Mouse (Mus musculus): ENCODE measurements around the gene Gm17545.

Gene Gm17545

DNA sequence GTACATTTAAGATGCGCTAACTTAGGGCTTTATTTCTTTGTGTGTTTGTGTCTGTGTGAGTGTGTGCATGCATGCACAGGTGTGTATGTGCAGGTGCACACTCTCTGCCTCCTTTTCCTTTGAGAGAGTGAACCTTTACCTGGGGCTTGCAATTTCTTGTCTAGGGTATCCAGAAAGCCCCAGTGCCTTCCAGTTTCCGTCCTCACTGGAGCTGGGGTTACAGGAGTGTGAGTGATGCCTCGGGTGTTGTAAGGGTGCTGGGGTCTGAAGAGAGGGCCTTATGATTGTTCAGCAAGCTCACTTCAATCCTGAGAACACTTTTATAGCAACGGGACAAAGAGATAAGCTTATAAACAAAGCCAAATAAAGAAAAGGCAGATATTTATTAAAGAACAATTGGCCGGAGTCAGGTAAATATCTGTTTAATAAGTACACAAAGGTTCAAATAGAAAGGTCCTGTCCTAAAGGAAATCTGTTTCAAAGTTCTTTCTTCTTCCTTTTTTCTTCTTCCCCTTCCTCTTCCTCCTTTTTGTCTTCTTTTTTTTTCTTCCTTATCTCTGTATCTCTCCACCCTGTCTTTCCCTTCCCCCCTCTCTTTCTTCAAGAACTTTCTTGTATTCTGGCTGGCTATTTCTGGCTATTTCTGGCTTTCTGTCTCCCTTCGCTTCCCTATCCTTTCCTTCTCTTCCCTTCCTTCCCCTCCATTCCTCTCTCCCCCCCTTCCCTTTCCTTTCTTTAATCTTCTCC is 43.1 kb downstream of the Gm17545 start:
- no peak for DNase-seq

DNA sequence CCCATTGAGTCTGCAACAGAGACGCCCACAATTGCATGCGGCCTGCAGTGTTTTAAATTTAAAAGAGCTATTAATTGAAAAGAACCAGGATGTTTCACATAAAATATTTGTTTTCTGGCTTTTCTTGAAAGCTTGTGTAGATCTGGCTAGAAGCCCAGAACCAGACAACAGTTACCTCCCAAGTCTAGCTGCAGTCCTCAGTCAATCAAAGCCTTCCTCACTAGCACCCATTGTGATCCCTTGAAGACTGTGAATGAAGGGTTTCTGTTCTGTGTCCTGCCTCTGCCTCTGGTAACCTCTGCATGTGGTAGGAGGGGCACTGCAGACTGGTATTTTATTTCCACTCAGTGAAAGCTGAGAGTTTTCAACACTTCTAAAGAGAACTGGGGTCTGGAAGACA is 48.9 kb downstream of the Gm17545 start:
- DNase-seq, result no peak

DNA sequence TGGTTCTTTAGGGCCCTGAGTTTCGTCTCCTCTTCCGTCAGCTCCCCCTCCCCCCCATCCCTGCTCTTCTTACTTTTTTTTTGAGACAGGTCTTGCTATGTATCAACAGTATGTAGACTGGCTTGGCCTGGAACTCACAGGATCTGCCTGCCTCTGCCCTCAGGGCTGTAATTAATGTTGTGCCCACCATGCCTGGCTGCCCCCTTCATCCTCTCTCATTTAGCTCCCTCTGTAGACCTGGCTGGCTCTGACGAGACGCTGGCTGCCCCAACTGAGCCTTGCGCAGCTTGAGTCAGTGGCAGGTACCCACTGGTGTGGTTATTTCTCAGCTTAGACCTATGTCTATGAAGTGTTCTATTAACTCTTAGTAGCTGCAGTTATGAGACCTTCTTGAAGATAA is 49.5 kb downstream of the Gm17545 start:
- no peak for DNase-seq

DNA sequence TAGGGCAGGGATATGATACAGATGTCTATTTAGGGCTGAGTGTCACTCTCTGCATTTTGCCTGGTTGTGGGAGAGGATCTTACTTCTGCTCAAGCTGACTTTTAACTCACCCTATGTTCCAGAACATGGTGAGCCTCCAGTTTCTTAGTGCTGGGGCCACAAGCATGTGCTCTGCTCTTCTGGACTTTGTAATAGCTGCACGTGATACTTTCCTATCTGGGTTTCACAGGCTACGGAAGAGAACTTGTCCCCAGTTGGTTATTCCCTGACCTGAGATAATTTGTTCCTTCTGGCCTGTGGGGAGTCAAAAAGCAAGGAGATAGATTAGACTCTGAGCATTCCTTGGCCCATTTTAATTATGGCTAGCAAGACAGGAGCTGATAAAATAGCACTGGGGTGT is 51.5 kb downstream of the Gm17545 start:
- no peak for DNase-seq
